Mouse (Mus musculus) liver, embryonic 14.5 days (tissue): ENCODE results near the gene Rsph10b. TPM values are rescaled to one million over a fixed set of nuclear protein-coding genes. Genes with fewer than 3 reads are reported as not detected.

Experiments used
- ATAC-seq: fragments of 200-750 bp; cut with Nextera tagmentation; 2 replicates; pipeline ENCODE4 v1.8.0; 2017; ENCODE audit warnings: moderate number of reproducible peaks, mild to moderate bottlenecking, moderate library complexity; ENCODE audit not compliant: insufficient read depth
- DNase-seq, 3 experiments: peaks; one replicate each; pipeline ENCODE4 v3.0.0-alpha.2; 2012 to 2013; ENCODE audit warnings: low read depth in 3 of 3, low spot score in 3 of 3
- H3K27ac ChIP-seq: fragments of 300-500 bp; sonication (generic); 2 replicates; pipeline ENCODE4 v1.5.1; 2014; ENCODE audit warnings: moderate library complexity, mild to moderate bottlenecking, control low read depth, inconsistent platforms
- H3K27me3 ChIP-seq: fragments of 300-500 bp; sonication (generic); 2 replicates; pipeline ENCODE4 v1.6.1; 2014; ENCODE audit warnings: mild to moderate bottlenecking, low read length, moderate library complexity; ENCODE audit not compliant: control insufficient read depth, insufficient read depth
- H3K36me3 ChIP-seq: fragments of 300-500 bp; sonication (generic); replicated peaks from 2 replicates; pipeline ENCODE4 v1.6.1; 2014; ENCODE audit warnings: low read depth; ENCODE audit not compliant: control insufficient read depth, insufficient read depth
- H3K4me1 ChIP-seq, 2 experiments: fragments of 200-500 bp in 1 of 2; fragments of 300-500 bp in 1 of 2; sonication (generic) in 1 of 2; replicated peaks; 2 replicates each; pipeline ENCODE4 v1.6.1; 2012 to 2014; ENCODE audit warnings: antibody characterized with exemption in 1 of 2, inconsistent platforms in 1 of 2, low read length in 1 of 2; ENCODE audit not compliant: control insufficient read depth in 2 of 2, insufficient read depth in 2 of 2
- H3K4me2 ChIP-seq: fragments of 300-500 bp; sonication (generic); 2 replicates; pipeline ENCODE4 v1.6.1; 2014; ENCODE audit warnings: low read depth, mild to moderate bottlenecking, control low read depth, moderate library complexity
- H3K4me3 ChIP-seq, 2 experiments: fragments of 200-500 bp in 1 of 2; fragments of 300-500 bp in 1 of 2; sonication (generic) in 1 of 2; 2 replicates each; pipeline ENCODE4 v1.5.1; 2012 to 2014; ENCODE audit warnings: low read depth in 2 of 2, low read length in 2 of 2, mild to moderate bottlenecking in 2 of 2, control low read depth in 1 of 2, inconsistent platforms in 1 of 2, moderate library complexity in 1 of 2; ENCODE audit not compliant: insufficient read depth in 1 of 2
- H3K9ac ChIP-seq: fragments of 300-500 bp; sonication (generic); replicated peaks from 2 replicates; pipeline ENCODE4 v1.6.1; 2014; ENCODE audit warnings: mild to moderate bottlenecking, control low read depth, moderate library complexity
- H3K9me3 ChIP-seq: fragments of 300-500 bp; sonication (generic); 2 replicates; pipeline ENCODE4 v1.6.1; 2016; ENCODE audit warnings: low read length, mixed read lengths; ENCODE audit not compliant: control insufficient read depth
- CTCF ChIP-seq: IDR thresholded peaks from 2 replicates; pipeline ENCODE4 v1.5.1; 2016; ENCODE audit warnings: antibody characterized with exemption, low read depth, control low read depth
- EP300 ChIP-seq: IDR thresholded peaks from 2 replicates; pipeline ENCODE4 v1.6.1; 2016; ENCODE audit warnings: antibody characterized with exemption, low read depth
- whole genome bisulfite sequencing: fragments of 180-500 bp; shearing (Covaris S2); extraction: QIAGEN DNeasy Blood & Tissue Kit; methylation state at CpG from one replicate; pipeline ENCODE4 v1.1.7; 2014; ENCODE audit not compliant: insufficient replicate concordance; 5-methylcytosine and 5-hydroxymethylcytosine counted together
- polyA plus RNA-seq, 2 experiments: library from polyadenylated mRNA; depleted of rRNA in 1 of 2; stranded (reverse) in 1 of 2; unstranded in 1 of 2; fragments of >200 nt; fragmentation: Nextera tagmentation in 1 of 2; extraction: Ambion mirVana in 1 of 2; gene quantifications; 2 replicates each; pipeline versions ENCODE4 v1.2.1 to v1.2.3; 2012 to 2014

Gene Rsph10b
- polyA plus RNA-seq, 2 experiments: 0.44 to 0.66 TPM

DNA sequence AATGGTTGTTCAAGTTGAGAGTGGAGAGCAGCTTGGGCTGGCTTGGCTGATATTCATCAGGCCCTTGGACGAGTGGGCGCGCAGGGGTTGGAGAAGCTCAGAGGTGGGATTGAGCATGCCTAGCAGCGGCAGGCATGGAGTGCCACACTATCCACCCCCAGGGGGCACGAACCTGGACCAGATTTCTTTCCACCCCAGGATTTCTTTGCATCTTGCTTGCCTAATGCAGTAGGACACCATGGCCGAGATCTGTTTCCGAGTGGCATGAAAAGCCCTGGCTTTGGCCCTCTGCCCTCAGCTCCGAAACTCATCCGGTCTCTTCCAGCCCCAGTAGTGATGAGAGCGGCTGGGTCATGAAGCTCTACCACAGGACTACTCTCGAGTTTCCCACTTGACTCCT, 579 bp downstream of the Rsph10b start:
- H3K4me1 ChIP-seq: peaks cover 0 to 4% of the 10 kb centered on the region in 2 experiments; a peak in 1 of 4 replicates
- H3K4me3 ChIP-seq: no peak overlapping the region
- ATAC-seq (no peak), DNase-seq (no peak)
- no peak overlapping the region for H3K9ac ChIP-seq
- H3K27ac ChIP-seq: no peak overlapping the region
- no peak for TF ChIP-seq EP300
- no peak for TF ChIP-seq CTCF
- no peak overlapping the region for H3K4me2 ChIP-seq
- 81% methylated on average over 11 of the region's 11 CpGs for WGBS
- no peaks in the 10 kb centered on the region for H3K27me3 ChIP-seq
- no peaks in the 10 kb centered on the region for H3K9me3 ChIP-seq
- peaks cover 25% of the 10 kb centered on the region for H3K36me3 ChIP-seq

DNA sequence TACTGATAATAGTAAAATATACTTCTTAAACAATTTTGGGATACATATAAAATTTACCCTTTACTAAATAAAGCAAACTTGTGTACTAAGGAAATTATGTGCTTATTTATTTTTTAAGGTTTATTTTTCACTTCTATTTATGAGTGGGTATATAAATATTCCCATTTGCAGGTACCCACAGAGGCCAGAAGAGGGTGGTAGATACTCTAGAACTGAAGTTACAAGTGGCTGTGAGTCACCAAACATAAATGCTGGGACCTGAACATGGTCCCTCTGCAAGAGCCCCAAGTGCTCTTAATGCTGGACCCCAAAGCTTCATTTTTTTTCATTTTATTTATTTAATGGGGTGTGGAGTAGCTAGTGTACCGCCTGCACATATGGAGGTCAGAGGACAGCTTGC, 1.0 kb downstream of the Rsph10b start:
- H3K4me1 ChIP-seq: peaks cover 0 to 4% of the 10 kb centered on the region in 2 experiments; a peak in 1 of 4 replicates

DNA sequence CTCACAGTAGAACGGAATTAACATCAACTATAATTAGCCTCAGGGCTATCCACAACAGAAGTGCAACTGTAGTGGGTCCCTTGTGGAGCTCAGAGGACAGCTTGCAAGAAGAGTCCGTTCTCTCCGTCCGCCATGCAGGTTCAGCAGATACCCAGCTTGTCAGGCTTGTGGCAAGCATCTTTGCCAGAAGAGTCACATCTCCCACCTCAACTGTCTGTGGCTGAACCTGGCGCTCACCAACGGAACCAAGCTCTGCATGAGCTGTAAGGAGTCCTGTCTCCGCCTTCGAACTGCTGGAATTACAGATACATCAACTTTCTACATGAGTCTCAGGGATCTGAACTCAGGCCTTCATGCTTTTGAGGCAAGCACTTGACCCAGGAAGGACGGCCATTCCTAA, 3.3 kb downstream of the Rsph10b start:
- no peak overlapping the region for H3K9ac ChIP-seq
- H3K36me3 ChIP-seq: peaks cover 4% of the 10 kb centered on the region
- WGBS: 80% methylated on average over 9 of the region's 9 CpGs
- TF ChIP-seq EP300 (no peak), CTCF (no peak)
- ATAC-seq (no peak), DNase-seq (no peak)
- no peak overlapping the region for H3K4me2 ChIP-seq
- no peaks in the 10 kb centered on the region for H3K9me3 ChIP-seq
- H3K27me3 ChIP-seq: no peaks in the 10 kb centered on the region
- H3K4me3 ChIP-seq: no peak overlapping the region
- H3K27ac ChIP-seq: no peak overlapping the region
- H3K4me1 ChIP-seq: peaks cover 0 to 4% of the 10 kb centered on the region in 2 experiments; a peak in 1 of 4 replicates

More for the DNA sequence above, 1.0 kb downstream of the Rsph10b start:
- DNase-seq (no peak), ATAC-seq (no peak)
- TF ChIP-seq EP300 (no peak), CTCF (peak; percentile 32; the same call in 1 of the 2 replicates)
- no peak overlapping the region for H3K4me2 ChIP-seq
- no peaks in the 10 kb centered on the region for H3K9me3 ChIP-seq
- H3K4me3 ChIP-seq: no peak overlapping the region
- H3K27ac ChIP-seq: no peak overlapping the region
- no peaks in the 10 kb centered on the region for H3K27me3 ChIP-seq
- H3K9ac ChIP-seq: no peak overlapping the region
- H3K36me3 ChIP-seq: peaks cover 22% of the 10 kb centered on the region
- 92% methylated on average over 1 of the region's 1 CpGs for WGBS

DNA sequence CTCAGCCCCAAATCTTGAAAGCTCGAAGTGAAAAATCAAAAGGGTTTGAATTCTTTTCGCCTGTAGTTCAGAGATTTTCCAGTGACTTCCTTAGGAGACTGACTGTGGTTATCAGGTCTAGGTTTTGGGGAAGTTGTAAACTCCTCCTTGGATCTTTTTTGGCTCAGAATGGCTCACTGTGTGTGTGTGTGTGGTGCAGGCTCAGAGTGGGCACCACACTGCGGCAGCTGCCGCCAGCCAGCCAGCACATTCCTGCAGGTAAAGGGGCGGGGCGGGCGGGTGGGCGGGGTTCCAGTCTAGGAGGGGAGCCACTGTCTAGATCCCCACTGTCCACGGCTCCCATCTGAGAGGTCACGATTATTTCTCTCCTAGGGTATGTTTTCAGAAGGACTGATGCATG, 8.8 kb downstream of the Rsph10b start:
- no peaks in the 10 kb centered on the region for H3K36me3 ChIP-seq
- H3K4me1 ChIP-seq: peaks cover 0 to 4% of the 10 kb centered on the region in 2 experiments; a peak in 1 of 4 replicates
- no peak for DNase-seq
- no peak overlapping the region for H3K27ac ChIP-seq
- no peak for TF ChIP-seq EP300
- TF ChIP-seq CTCF: no peak
- H3K9me3 ChIP-seq: no peaks in the 10 kb centered on the region
- H3K27me3 ChIP-seq: no peaks in the 10 kb centered on the region
- H3K4me3 ChIP-seq: no peak overlapping the region
- H3K4me2 ChIP-seq: no peak overlapping the region
- no peak overlapping the region for H3K9ac ChIP-seq
- WGBS: 10% methylated on average over 10 of the region's 10 CpGs
- no peak for ATAC-seq

DNA sequence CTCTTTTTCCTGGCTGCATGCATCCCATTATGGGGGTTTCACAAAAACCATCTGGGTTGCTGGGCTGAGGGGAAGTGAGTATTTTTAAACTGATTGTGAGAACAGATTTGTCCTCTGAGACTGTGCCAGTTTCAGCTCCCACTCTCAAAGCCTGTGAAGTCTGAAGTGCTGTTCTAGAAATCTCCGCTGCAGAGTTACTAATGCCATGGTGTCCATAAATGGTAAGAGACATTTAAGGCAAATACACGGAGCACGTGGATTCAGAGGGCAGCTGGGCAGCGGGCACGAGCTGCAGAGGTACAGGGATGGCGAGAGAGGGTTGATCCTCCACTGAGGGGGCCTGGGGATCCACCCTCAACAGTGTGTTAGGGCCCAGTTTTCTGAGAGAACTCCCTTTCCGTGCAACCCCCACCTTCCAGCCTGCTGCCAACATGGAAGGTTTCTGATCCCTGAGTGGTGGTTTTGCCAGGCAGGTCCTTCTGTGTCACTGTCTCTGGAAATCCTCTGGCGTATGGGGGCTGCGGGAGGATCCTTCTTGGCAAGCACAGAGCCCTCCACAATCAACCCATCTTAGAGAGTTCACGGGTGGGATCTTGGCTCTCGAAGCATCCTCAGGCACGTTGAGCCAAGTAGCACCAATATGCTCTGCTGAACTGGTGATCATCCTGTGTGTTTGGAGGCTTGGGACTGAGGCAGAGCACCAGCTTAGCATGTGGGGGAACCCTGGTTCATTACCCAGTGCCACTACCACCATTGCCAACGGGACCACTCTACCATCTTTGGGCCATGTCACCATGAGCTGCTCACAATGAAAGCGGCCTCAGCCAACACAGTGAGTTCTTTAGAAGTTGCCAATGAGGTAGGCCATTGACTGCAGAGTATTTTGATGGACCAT, 10.6 kb downstream of the Rsph10b start:
- H3K4me1 ChIP-seq: no peaks in the 10 kb centered on the region
- no peaks in the 10 kb centered on the region for H3K36me3 ChIP-seq
- H3K9me3 ChIP-seq: no peaks in the 10 kb centered on the region
- 69% methylated on average over 14 of the region's 14 CpGs for WGBS
- H3K27ac ChIP-seq: no peak overlapping the region
- no peak overlapping the region for H3K9ac ChIP-seq
- no peak overlapping the region for H3K4me2 ChIP-seq
- TF ChIP-seq EP300: no peak
- TF ChIP-seq CTCF: no peak
- ATAC-seq (no peak), DNase-seq (no peak)
- no peaks in the 10 kb centered on the region for H3K27me3 ChIP-seq
- H3K4me3 ChIP-seq: no peak overlapping the region
